Mouse (Mus musculus) G1E (cell line): ENCODE results near the gene Mrgprb8.

Experiments
- CTCF ChIP-seq: IDR thresholded peaks from 2 replicates; pipeline ENCODE4 v1.5.1; 2012; ENCODE audit warnings: low read depth, low read length, inconsistent platforms, mixed read lengths
- TAL1 ChIP-seq: conservative IDR thresholded peaks from 2 replicates; pipeline ENCODE4 v1.6.1; 2012; ENCODE audit warnings: low read depth, low read length, inconsistent platforms, mixed read lengths

GRCm38 (mm10) chr7:48436581-48436980 lies 48.3 kb downstream of the Mrgprb8 start:
- TF ChIP-seq CTCF = no peak
- no peak for TF ChIP-seq TAL1
